Mouse (Mus musculus): ENCODE measurements at regions not wholly inside any gene's neighbourhood (a gene's known extent, or its start where the extent isn't known, plus 50 kb on each side); places are given as distances from the start of the nearest gene placed in this dataset.
A peak's percentile ranks its signal among the peaks of the same experiment; 100 is the strongest.

- no peaks in the 10 kb centered on the region for H3K27me3 ChIP-seq
- H3K4me2 ChIP-seq: no peak overlapping the region
- 97% methylated on average over 2 of the region's 2 CpGs for WGBS
- ATAC-seq (ENCODE audit: low FRiP score): no peak
- H3K9me3 ChIP-seq: no peaks in the 10 kb centered on the region
- no peak overlapping the region for H3K9ac ChIP-seq
- no peaks in the 10 kb centered on the region for H3K36me3 ChIP-seq (replicated peaks)
- no peaks in the 10 kb centered on the region for H3K4me1 ChIP-seq
- no peak overlapping the region for H3K27ac ChIP-seq
- H3K4me3 ChIP-seq (replicated peaks): no peak overlapping the region
These were observed 302.5 kb upstream of the Gm15217 start for GRCm38 (mm10) chr14:46076738-46077137.

GRCm38 (mm10) chr14:46077406-46078131 lies 301.6 kb upstream of the Gm15217 start:
- WGBS: 69% methylated on average over 11 of the region's 11 CpGs
- Histone ChIP-seq H3K4me2 (no peak overlapping the region), H3K27ac (no peak overlapping the region), H3K36me3 (replicated peaks) (no peaks in the 10 kb centered on the region), H3K27me3 (no peaks in the 10 kb centered on the region), H3K9ac (no peak overlapping the region), H3K4me3 (replicated peaks) (no peak overlapping the region), H3K4me1 (no peaks in the 10 kb centered on the region), H3K9me3 (no peaks in the 10 kb centered on the region)
- peak; percentile 65; the same call in 1 of the 2 replicates for ATAC-seq (ENCODE audit: low FRiP score)

GRCm38 (mm10) chr14:46082646-46083045 lies 296.6 kb upstream of the Gm15217 start:
- Histone ChIP-seq H3K9me3 (no peaks in the 10 kb centered on the region), H3K4me3 (replicated peaks) (no peak overlapping the region), H3K36me3 (replicated peaks) (no peaks in the 10 kb centered on the region), H3K4me2 (no peak overlapping the region), H3K27ac (no peak overlapping the region), H3K27me3 (no peaks in the 10 kb centered on the region), H3K9ac (no peak overlapping the region), H3K4me1 (no peaks in the 10 kb centered on the region)
- WGBS: 88% methylated on average over 5 of the region's 5 CpGs
- no peak for ATAC-seq (ENCODE audit: low FRiP score)

DNA sequence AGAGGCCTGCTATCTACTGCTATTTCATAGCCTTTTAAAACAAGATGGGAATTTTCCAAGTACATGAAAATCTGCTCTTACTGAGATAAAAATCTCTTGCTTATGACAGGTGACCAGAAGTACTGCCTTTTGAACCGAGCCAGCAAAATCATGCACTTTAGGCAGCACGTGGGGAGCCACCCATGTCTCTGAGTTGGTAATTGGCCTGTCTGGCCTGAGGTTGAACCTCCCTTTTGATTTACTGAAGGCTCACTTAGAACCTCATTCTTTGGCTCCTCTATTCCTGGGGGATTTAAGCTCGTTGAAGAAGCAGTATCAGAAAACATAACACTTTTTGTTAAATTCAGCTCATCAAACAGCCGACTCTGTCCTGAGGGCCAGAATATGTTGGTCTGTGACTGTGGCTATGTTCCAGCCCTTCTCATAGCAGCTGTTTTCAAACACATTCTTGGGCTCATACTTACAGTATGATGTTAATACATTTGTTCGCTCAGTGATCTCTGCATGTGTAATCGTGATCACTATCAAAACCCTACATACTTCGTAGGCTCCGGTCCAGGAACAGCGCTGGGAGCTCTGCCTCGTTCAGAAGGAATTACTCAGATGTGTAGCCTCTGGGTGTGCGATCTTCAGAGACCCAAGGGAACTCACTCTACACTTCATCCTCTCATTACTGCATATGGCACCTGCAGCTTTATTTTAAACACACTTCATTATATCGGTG lies 290.1 kb upstream of the Gm15217 start:
- Histone ChIP-seq H3K27ac (no peak overlapping the region), H3K36me3 (replicated peaks) (no peaks in the 10 kb centered on the region), H3K4me2 (no peak overlapping the region), H3K9me3 (no peaks in the 10 kb centered on the region), H3K27me3 (no peaks in the 10 kb centered on the region), H3K4me3 (replicated peaks) (no peak overlapping the region), H3K4me1 (no peaks in the 10 kb centered on the region), H3K9ac (no peak overlapping the region)
- ATAC-seq (ENCODE audit: low FRiP score): no peak
- WGBS: 76% methylated on average over 12 of the region's 12 CpGs

DNA sequence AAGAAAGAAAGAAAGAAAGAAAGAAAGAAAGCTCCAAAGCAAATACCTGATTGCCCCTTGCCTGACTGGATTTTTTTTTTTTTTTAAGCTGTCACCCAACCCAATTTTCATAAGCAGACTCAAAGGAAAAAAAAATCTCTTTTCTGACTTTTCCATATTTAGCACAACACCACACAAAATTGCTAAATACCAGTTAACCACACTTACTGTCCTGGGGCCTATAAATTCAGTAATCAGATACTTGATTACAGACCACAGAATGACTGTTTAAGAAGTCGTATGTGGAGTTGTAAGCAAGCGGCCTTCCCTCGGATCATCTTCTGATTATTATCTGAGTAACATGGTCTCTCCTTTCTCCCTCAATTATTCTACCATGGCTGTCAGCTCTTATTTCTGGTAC lies 263.3 kb upstream of the Gm15217 start:
- Histone ChIP-seq H3K27ac (no peak overlapping the region), H3K4me3 (replicated peaks) (no peak overlapping the region), H3K36me3 (replicated peaks) (no peaks in the 10 kb centered on the region), H3K27me3 (no peaks in the 10 kb centered on the region), H3K4me2 (no peak overlapping the region), H3K4me1 (no peaks in the 10 kb centered on the region), H3K9ac (no peak overlapping the region), H3K9me3 (no peaks in the 10 kb centered on the region)
- 93% methylated on average over 3 of the region's 3 CpGs for WGBS
- ATAC-seq (ENCODE audit: low FRiP score): no peak

- Histone ChIP-seq H3K27ac (no peak overlapping the region), H3K4me3 (replicated peaks) (no peak overlapping the region), H3K36me3 (replicated peaks) (no peaks in the 10 kb centered on the region), H3K27me3 (no peaks in the 10 kb centered on the region), H3K4me1 (no peaks in the 10 kb centered on the region), H3K4me2 (no peak overlapping the region), H3K9ac (no peak overlapping the region), H3K9me3 (no peaks in the 10 kb centered on the region)
- WGBS: 56% methylated on average over 1 of the region's 1 CpGs
- no peak for ATAC-seq (ENCODE audit: low FRiP score)
These were observed 252.7 kb upstream of the Gm15217 start for GRCm38 (mm10) chr14:46126541-46126940.

DNA sequence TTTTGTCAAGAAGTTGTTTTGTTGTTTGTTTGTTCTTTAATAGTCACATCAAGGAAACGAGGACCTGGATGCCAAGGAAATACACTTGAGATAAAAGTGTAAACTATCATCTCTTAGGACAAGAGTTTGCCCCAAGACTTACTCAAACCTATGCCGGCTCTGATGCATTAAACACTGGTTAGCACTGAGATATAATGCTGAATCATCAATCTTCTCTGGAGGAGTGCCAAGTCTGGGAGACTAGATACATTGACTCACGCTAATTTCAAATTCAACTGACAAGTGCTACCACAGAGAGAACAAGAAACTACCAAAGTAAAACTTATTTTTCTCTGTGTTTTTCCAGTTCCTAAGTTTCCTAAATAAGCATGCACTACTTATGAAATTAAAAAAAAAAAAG lies 249.5 kb upstream of the Gm15217 start:
- Histone ChIP-seq H3K9me3 (no peaks in the 10 kb centered on the region), H3K27ac (no peak overlapping the region), H3K27me3 (no peaks in the 10 kb centered on the region), H3K36me3 (replicated peaks) (no peaks in the 10 kb centered on the region), H3K4me2 (no peak overlapping the region), H3K9ac (no peak overlapping the region), H3K4me3 (replicated peaks) (no peak overlapping the region), H3K4me1 (no peaks in the 10 kb centered on the region)
- 87% methylated on average over 3 of the region's 3 CpGs for WGBS
- no peak for ATAC-seq (ENCODE audit: low FRiP score)

DNA sequence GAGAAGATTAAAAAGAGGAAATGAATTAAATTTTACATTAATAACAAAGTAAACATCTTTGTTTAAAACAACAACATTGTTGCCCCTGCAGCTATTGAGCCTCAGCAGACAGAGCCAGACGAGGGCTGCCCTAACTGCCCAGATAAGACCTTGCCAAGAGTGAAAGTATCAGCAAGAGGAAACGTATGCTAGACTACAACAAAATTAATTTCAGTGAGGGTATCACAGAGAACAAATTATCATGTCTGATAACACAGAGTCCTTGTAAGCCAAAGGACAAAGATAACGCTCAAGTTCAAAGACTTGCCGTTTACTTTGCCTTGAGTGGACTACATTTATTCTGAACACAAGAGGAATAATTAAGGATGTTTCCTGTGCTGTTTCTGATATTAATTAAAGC lies 235.0 kb upstream of the Gm15217 start:
- Histone ChIP-seq H3K36me3 (replicated peaks) (no peaks in the 10 kb centered on the region), H3K27ac (no peak overlapping the region), H3K4me2 (no peak overlapping the region), H3K27me3 (no peaks in the 10 kb centered on the region), H3K9me3 (no peaks in the 10 kb centered on the region), H3K9ac (no peak overlapping the region), H3K4me1 (no peaks in the 10 kb centered on the region), H3K4me3 (replicated peaks) (no peak overlapping the region)
- no peak for ATAC-seq (ENCODE audit: low FRiP score)
- WGBS: 57% methylated on average over 4 of the region's 4 CpGs

- ATAC-seq (ENCODE audit: low FRiP score): no peak
- WGBS: 29% methylated on average over 6 of the region's 6 CpGs
- no peaks in the 10 kb centered on the region for H3K9me3 ChIP-seq
- no peak overlapping the region for H3K27ac ChIP-seq
- no peak overlapping the region for H3K4me2 ChIP-seq
- H3K4me1 ChIP-seq: no peaks in the 10 kb centered on the region
- no peak overlapping the region for H3K4me3 ChIP-seq (replicated peaks)
- H3K9ac ChIP-seq: no peak overlapping the region
- H3K36me3 ChIP-seq (replicated peaks): no peaks in the 10 kb centered on the region
- no peaks in the 10 kb centered on the region for H3K27me3 ChIP-seq
These were observed 234.5 kb upstream of the Gm15217 start for GRCm38 (mm10) chr14:46144707-46145106.

DNA sequence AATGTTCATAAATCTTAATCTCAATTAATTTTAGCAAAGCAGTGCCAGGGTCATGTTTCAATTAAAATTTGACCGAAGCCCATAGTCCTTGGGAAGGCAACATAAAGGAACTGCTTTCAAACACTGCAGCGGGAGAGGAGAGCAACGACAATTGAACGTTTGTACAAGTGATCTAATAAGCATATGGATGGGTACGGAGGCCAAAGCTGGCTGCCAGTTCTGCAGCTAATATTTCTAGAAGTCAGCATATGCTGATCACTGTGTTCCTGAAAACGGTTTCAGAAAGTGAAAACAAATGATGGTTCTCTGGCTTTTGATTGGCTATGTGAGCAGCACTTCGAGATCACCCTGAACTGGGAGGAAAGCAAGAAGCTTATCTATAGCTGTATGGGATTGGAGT lies 233.6 kb upstream of the Gm15217 start:
- H3K9ac ChIP-seq: no peak overlapping the region
- H3K4me1 ChIP-seq: no peaks in the 10 kb centered on the region
- no peaks in the 10 kb centered on the region for H3K27me3 ChIP-seq
- H3K4me2 ChIP-seq: no peak overlapping the region
- no peak overlapping the region for H3K4me3 ChIP-seq (replicated peaks)
- H3K36me3 ChIP-seq (replicated peaks): no peaks in the 10 kb centered on the region
- 46% methylated on average over 7 of the region's 7 CpGs for WGBS
- no peak overlapping the region for H3K27ac ChIP-seq
- H3K9me3 ChIP-seq: no peaks in the 10 kb centered on the region
- ATAC-seq (ENCODE audit: low FRiP score): no peak

DNA sequence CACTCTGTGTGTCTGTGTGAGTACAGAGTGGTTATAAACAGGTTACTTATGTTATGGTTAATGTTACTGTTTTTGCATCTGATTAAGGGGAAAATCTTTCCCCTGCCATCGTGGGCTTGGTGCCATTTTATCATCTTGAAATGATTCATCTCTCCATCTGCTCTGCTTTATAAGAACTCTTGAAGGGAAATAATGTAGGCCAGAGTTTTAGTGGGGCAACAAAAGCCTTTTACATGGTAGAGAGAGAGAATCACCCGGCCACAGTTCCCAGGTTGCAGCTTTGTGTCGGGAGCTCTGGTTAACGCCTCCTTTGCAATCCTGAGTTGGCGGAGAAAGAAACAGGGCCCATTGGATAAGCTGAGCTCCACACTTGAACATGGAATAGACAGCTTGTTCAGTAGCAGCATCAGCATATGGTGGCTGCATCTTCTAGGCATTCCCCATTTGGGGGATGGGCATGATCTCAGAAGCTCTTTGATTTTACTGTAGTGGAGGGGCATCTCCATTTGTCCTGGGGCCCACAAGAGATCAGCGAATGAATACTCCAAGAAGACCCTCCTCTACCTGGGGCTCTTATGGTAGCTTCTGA lies 230.0 kb upstream of the Gm15217 start:
- Histone ChIP-seq H3K9ac (no peak overlapping the region), H3K27me3 (no peaks in the 10 kb centered on the region), H3K4me3 (replicated peaks) (no peak overlapping the region), H3K27ac (no peak overlapping the region), H3K9me3 (no peaks in the 10 kb centered on the region), H3K4me1 (no peaks in the 10 kb centered on the region), H3K4me2 (no peak overlapping the region), H3K36me3 (replicated peaks) (no peaks in the 10 kb centered on the region)
- no peak for ATAC-seq (ENCODE audit: low FRiP score)
- WGBS: 77% methylated on average over 6 of the region's 6 CpGs

- H3K36me3 ChIP-seq (replicated peaks): no peaks in the 10 kb centered on the region
- H3K27ac ChIP-seq: no peak overlapping the region
- H3K4me1 ChIP-seq: no peaks in the 10 kb centered on the region
- no peak overlapping the region for H3K9ac ChIP-seq
- WGBS: 76% methylated on average over 2 of the region's 2 CpGs
- H3K27me3 ChIP-seq: no peaks in the 10 kb centered on the region
- H3K4me3 ChIP-seq (replicated peaks): no peak overlapping the region
- no peak for ATAC-seq (ENCODE audit: low FRiP score)
- no peak overlapping the region for H3K4me2 ChIP-seq
- no peaks in the 10 kb centered on the region for H3K9me3 ChIP-seq
These were observed 220.5 kb upstream of the Gm15217 start for GRCm38 (mm10) chr14:46158741-46159140.

Measured in forebrain, embryonic 12.5 days (tissue).